Mouse (Mus musculus) layer of hippocampus, adult 9-11 months (tissue): ENCODE measurements around the gene Bckdhb.
"Not testable (repeated sequence)": the region's sequence is repeated elsewhere in the genome, so short reads cannot be mapped to it uniquely, and the experiment has no call there.

Experiments used
- DNase-seq: peaks from one replicate; pipeline ENCODE4 v3.0.0; 2022

Gene Bckdhb

DNA sequence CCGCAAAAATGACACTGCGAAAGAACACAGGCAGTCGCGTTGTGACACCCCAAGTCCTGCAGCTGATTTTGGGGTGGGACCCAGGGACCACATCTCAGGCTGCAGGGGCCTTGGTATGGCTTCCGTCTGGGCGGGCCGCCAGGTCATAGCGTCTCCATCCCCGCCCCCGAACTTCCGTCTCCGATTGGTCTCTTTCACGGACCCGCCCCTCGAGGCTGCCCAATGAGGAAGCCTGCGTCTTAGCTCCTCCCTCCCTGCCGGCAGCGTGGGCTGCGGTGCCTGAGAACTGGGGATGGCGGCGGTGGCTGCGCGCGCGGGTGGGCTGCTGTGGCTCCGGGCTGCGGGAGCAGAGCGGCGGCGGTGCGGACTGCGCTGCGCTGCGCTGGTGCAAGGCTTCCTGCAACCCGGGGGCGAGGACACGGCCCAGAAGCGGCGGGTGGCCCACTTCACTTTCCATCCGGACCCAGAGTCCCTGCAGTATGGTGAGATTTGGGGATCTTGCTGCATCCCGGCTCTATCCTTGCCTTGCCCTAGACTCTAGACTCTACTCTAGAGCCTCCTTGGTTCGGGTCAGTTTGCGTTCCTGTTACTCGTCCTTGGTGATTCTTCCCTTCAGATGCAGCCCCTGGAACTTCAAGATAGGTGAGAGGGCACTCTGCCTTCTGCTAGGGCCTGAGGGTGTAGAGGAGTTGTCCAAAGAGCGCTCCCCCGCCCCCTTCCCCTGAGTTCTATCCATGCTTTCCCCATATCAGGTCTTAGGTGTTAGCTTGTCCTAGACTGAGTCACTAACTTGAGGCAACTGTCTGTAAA is at the start of gene Bckdhb:
Gene Bckdhb, plus strand, starts transcription at position 268 of the 810 bp plus-strand sequence.
- peak; percentile 98 for DNase-seq

DNA sequence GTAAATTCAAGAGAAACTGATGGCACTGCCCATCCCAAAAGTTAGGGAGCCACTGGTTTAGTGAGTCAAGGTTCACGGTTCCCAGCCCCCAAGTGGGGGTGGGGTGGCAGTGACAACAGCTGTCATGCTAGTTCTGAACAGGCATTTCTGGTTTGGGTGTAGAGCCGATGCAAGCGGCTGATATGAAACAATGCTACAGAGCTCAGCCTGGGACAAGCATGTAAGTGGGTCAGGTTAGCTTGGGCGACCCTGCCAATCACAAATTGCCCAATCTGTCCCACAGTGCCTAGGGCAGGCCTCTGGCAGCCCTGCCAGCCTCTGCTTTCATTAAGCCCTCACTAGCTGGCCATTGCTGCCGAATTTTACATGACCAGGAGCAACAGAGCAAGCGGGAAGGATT is 42.8 kb upstream of the Bckdhb start:
- DNase-seq: no peak

DNA sequence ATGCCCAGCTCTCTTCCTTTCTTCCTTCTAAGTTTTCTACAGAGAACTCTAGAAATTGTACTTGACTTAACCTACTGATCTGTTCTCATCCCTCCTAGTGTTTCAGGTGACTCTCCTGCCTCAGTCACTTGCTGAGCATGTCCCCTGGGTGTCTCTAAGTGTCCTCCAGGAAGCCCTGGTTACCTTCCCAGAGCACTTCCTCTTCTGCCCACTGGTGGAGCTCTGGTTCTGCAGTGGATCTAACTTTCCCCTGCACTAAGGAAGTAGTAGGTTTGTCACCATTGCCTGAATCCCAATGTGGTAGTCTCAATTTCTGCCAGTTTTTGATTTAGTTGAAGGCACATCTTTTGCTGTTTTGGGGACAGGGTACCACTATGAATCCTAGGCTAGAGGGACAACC is 38.8 kb upstream of the Bckdhb start:
- DNase-seq: no peak

DNA sequence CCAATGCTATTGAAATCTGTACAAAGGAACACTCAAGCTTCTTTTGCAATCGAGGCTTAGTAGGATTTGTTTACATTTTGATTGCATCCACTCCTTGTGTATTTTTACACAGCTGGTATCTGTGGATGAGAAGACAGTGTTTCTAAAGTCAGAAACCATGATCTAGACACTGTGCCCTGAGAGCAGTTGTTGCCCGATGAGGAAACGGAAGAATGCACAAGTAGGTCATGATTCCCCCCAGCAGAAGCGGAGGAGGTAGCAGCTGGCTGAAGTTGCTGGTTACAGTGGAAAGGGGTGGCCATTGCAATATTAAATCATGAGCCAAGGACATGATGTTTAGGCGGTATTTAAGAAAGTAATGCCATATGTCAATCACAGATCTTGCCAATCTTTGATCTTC is 36.7 kb upstream of the Bckdhb start:
- DNase-seq: no peak

DNA sequence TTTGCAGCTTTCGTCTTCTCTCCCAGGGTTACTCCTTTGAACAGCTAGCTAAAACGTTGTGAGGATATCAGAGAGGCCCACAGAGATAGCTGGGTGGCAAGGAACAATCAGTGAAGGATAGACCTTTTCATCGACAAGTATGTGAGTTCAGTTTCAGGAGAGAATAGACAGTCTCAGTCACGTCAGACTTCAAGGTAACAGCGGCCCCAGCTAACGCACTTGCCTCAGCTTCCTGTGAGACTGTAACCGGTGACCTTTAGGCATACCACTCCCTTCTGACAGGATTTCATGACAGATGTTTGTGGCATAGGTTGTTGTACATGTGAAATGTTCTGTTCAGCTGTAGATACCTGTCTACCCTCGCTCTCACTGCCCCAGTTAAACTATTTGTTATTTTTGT is 31.9 kb upstream of the Bckdhb start:
- DNase-seq: no peak

DNA sequence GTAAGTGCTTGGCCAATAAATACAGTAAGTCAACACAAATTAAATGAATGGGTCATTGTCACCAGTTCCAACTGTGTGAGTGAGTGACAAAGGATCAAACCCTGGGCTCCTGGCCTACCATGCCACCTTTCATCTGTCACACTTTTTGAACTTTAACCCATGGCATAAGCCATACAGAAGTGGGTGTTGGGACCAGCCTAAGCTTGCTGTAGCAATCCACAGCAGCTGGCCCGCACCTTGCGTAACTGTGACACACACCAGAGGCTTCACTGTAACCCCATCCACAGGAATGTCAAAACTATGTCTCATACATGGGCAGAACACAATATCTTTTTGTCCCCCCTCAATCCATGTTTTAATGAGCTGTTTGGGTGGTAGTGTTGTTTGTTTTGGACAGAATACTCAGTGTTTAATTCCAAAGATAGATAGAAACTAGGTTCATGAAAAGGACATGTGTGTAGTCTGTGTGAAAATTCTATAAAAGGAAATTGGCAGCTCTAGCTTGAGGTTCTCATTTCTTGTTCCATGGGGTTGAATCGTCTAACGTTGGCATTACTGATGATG is 31.1 kb upstream of the Bckdhb start:
- DNase-seq: no peak

DNA sequence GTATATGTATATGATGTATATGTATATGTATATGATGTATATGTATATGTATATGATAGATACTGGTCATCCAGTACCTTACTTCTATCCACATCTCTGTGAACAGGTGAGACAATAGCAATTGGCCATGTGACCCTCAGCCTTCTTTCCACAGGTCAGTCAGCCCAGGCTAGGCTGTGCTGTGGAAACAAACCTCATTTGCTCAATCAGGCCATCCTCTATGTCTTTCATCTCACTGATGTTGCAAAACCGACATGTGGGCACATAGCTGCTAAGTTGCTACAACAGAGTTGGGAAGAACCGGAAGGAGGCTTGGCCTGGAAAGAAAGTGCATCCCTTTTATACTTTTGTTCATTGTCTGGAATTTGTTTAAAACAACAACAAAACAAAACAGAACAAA is 22.9 kb upstream of the Bckdhb start:
- no peak for DNase-seq

DNA sequence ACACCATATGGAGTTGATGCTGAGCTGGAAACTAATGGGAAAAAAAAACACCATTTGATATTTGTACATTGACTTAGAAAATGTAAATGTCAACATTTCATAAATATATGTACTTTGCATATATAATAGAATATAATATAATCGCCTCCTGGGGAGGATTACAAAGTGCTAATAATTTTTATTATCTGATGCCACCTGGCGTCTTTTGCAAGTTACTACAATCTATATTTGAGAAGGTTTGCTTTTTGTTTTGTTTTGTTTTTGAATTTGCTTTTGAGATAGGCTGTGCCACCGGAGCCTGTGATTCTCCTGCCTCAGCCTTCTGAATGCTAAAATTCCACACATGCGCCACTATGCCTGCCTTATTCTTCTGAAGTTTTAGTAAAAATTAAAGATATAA is 19.1 kb upstream of the Bckdhb start:
- DNase-seq: no peak

DNA sequence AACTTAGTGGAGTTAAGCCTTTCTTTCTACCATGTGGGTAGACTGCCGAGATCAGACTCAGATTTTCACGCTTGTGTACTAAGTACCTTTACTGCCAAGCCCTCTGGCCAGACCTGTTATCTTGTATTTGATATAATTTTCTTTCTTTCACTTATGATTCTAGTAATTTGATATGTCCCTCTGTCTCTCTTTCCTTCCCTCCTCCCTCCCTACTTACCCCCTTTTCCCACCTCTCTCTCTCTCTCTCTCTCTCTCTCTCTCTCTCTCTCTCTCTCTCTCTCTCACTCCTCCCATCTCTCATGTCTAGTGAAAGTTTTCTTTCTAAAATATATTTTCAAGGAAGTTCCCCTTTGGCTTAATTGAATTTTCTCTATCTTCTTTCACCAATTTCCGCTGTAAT is 17.9 kb upstream of the Bckdhb start:
- no peak for DNase-seq

DNA sequence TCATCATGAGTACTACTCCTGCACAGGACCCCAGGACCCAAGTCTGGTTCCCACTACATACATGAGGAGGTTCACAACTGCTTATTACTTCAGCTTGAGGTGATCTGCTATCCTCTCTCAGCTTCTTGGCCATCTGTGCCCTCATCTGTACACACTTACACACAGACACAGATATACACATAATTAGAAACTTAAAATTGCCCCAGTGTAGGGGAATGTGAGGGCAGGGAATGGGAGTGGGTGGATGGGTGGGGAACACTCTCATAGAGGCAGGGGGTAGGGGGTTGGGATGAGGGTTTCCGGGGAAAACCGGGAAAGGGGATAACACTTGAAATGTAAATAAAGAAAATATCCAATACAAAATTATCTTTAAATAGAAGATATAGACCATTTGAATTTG is 15.1 kb upstream of the Bckdhb start:
- no peak for DNase-seq

DNA sequence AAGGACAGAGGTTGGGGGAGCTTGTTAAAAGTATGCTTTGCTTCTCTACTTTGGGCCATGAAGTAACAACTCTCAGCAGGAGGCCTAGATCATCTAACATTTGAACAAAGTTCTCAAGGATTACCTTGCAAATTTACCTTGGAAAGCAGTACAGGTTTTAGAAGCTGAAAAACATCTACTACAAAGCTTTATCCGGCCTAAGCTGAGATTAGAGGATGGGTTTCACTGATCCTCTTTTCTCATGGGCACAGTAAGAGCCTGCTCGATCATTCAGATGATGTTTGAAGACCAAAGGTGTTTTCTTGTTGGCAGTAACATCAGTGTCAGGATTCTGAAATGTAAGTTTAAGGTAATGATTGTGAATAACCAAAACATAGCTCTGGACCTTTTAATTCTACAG is 14.0 kb upstream of the Bckdhb start:
- DNase-seq: no peak

DNA sequence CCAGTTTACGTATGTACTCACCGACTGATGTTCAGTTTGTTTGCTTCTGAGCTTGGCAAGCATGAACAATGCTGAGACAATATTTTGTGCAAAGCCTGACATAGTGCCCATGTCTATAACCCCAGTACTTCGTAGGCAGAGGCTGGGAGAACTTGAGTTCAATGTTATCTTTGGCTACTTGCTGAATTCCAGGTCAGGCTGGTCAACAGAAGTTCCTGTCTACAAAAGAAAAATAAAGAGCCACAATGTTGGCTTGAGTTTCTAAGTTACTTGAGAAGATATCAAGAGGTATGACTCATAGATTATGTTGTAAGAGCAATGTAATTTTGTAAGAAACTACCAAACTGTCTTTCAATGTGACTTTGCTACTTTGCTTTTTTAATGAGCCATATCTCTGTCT is 2.9 kb upstream of the Bckdhb start:
- DNase-seq: no peak

DNA sequence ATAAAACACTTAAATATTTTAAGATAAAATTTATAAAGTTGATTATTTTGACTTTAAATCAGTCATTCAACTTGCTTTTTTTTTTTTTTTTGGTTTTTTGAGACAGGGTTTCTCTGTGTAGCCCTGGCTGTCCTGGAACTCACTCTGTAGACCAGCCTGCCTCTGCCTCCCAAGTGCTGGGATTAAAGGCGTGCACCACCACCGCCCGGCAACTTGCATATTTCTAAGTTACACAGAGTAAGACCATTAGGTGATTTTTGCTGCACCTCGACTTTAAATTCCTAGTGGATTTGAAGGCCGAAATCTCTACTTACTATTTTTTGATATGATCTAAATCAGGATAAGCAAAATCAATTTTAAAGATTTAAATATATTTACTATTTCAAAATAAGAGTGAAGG is 589 bp upstream of the Bckdhb start:
- no peak for DNase-seq

DNA sequence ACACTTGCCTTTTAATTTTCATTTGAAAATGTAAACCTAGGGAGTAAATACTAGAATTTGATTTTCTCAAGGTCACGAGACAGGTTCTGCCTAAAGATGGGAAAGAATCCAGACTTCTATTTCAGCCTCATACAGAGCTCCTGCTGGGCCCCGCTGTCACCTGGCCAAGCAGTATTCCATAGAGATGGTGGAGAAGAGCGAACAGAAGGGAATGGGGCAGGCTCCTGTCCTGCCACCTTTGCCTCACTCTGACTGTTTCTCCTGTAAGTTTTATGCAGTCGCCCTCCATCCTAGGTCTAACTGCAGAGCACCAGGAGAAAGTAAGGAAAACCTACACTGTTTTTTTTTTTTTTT is 720 bp downstream of the Bckdhb start:
- no peak for DNase-seq

DNA sequence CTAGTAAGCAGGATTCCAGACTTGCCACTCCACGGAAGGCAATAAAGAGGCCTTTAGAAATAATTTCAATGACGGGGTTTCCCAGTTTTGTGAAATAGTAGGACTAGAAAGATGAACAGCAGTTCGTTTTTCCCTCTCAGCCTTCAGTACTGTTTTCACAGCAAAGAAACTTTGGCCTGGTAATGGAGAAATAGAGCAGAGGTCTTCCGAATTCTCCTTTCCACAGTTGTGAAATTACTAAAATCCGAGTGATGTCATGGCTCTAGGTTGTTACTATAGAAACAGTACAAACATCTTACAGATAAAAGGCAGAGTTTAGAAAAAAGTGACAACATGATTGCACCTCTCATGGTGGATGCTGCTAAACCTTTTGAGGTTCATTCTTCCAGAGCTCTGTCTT is 1.4 kb downstream of the Bckdhb start:
- no peak for DNase-seq

DNA sequence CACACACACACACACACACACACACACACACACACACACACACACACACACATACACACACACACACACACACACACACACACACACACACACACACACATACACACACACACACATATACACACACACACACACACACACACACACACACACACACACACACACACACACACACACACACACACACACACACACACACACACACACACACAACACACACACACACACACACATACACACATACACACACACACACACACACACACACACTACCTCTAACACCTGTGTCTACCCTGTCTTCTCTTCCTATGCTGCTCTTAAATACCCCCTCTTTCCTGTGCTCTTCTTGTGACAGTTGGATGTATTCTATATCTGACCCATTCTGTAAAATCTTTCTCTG is 14.6 kb downstream of the Bckdhb start:
- DNase-seq: not testable (repeated sequence)

DNA sequence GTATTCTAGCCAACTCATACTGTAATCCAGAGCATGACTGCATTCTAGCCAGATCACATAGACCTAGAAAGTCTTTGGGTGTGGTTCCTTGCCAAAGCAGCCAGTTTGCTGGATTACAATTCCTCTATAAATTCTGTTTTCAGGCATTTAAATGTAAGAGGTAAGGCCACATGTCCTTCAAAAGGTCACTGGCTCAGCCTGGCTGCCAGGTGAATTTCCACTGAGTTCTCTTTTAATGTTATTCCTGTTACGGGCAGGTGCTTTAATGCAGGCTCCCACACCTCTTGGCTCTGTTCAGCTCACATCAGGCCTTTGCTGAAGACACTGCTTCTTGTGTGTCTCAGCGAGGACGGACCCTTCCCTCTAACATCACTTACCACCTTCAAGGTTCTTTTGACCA is 15.1 kb downstream of the Bckdhb start:
- no peak for DNase-seq

DNA sequence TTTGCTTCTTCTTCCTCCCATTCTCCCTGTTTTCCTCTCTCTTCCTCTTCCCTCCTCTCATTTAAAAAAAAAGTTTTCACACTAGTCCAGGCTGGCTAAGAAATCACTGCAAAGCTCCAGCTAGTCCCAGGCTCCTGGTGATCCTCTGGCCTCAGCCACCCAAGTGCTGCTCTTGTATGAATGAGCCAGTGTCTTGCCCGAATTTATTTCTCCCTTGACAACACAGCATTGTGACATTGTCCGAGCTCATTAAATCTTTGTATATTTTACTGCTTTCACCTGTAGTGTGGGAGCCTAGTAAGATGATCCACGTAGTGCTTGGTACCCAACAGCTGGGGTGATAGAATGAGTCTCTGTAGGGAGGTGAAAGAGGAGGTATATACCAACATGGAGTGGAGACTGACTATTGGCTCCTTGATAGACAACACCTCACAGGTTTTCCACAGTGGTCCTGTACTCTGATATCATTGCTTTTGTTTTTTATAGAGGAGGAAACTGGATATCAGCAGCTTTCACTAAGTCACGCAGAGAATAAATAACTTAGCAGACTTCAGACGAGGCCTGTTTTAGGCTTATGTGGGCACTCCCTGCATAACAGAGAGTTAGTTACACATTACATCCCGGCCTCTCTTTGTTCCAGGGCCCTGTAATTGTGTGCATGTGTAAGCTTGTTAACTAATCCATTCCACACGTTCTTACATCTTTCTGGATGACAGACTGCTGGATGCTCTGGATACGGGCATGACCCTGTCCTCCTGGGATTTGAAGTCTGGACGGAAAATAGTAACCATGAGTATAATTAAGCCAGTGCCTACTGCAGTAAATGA is 15.8 kb downstream of the Bckdhb start:
- no peak for DNase-seq

DNA sequence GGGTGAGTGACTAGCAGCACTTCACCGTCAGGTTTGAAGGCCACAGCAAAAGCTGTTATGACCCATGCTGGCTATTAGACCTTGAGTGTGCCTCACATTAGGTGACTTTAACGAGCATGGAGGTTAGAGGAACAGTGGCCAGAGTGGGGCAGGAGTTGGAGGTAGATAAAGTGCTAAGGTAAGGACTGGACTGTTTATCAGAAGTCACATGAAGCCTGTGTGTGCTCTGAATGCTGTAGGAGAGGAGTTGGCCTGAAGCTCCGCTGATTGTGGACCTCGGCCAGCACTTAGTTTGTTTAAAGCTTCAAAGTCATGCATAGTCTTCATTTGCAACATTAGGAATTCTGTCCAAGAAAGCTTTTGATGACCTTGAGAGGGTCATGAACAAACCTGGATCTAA is 26.4 kb downstream of the Bckdhb start:
- DNase-seq: no peak

DNA sequence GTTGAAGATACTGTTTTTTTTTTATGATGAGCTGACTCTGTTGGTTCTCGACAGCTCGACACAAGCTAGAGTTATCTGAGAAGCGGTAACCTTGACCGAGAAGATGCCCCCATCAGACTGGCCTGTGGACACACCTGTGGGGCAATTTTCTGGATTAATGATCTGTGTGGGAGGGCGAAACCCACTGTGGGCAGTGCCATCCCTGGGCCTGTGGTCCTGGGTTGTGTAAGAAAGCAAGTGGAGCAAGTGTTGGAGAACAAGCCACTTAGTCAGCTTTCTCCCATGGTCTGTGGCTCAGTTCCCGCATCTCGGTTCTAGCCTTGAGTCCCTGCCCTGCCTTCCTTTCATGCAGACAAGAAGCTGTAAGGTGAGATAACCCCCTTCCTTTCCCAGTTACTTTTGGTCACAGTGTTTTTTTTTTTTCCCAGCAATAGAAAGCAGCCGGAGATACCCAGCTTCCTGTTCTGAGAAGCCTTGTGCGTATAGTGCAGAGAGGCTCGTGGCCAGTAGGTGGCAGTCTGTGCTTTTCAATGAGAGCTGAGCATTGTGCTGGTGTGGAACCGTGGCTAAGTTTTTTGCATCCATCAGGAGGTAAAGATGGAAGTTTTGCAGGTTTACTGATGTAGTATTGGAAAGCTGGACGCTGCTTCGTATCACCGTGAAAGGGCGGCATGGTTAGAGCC is 31.8 kb downstream of the Bckdhb start:
- DNase-seq: peak; percentile 82

DNA sequence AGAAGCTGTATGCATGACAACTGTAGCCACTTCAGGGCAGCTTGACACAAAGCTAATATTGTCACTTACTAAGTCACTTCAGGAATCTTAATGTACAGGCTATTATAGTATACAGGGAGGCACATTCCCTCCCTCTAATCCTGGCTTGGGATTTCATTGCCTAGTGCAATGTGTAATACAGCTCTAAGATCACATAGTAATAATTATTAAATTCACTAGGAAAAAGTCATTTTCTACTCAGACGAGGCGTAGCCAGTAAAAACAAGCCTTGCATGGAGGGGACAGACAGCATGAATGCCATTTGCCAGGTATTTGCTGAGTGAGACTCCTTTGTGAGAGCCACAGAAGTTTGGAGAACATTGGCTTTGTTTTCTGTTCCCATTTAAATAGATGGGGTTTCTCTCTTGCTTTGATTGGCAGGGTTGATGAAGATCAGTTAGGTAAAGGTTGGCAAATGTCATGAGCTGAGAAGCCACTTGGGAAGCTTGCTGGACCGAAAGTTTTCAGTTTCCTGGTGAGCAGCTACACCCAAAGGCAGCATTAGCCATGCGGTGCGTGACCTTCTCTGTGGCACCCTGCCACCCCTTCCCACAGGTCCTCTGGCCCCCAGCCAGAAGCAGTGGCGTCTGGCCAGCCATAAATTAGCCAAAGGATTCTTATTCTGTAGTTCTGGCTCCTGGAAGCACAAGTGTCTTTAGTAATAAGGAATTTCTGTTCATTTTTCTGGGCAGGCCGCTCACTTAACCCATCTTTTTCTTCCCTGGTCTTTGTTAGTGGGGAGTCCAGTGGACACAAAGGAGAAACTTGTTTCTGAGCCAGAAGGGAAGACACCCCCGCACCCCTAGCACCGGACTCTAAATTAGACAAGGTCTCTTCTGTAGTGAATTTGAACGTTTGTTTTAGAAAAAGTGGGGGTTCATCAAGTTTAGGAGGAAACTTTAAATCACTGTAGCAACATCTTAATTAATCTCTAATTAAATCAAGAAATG is 37.4 kb downstream of the Bckdhb start:
- peak; percentile 58 for DNase-seq

DNA sequence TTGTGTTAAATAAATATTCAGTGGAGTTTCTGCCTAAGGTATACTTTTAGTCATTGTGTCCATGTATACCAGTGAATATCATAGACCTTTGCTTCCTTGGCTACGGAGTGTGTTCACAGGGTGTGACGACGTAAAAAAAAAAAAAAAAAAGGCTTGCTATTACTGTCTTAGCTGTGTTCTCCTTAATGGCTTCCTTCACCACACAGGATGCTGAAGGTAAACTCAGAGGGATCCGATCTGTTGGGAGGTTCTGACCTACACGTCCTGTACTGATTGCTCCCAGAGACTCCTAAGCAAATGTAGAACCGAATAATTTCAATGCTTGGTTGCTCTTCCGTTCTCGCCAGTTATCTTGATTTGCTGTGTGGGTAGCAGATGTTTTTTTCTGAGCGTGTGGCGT is 38.4 kb downstream of the Bckdhb start:
- DNase-seq: no peak
